Mouse (Mus musculus) adrenal gland (tissue): ENCODE measurements around the gene March1.
"Not testable (repeated sequence)": the region's sequence is repeated elsewhere in the genome, so short reads cannot be mapped to it uniquely, and the experiment has no call there.

ENCODE experiments used
- intact Hi-C: fragments of 180-260 bp; cut with DNase I; formaldehyde crosslinking; loops from one replicate; pipeline ENCODE4 v1.15.1; 2025

March1 gene

DNA sequence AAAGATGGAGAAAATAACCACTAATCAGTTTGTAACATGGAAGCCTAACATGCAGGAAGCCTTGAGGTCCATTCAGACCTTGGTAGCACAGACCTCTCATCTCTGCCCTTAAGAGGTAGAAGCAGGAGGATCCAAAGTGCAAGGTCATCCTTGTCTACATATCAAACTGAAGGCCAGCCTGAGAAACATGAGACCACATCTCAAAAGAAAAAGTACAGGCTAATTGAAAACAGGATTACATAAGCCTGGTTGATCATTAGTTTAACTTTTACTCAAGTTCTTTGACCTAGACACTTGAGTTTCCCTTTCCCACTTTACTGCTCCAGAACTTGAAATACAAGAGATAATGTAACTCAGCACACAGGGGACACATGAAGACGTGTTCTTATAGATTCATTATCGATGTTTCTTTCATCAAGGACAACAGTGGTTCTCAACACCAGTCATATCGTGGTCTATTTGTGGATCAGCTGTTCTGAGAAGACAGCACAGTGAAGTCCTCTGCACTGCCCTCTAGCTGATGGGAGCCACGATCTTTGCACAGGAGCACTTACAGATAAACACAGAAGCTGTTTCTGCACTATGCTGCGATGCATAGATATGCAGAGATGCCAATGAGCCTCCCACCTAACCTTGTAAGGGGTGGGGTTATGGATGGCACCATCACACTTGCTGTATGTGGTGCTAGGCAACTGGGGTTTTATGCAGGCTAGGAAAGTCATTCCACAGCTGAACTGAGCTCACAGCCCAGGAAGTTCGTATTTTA is 789.1 kb downstream of the March1 start:
- intact Hi-C loops = no loop called here

DNA sequence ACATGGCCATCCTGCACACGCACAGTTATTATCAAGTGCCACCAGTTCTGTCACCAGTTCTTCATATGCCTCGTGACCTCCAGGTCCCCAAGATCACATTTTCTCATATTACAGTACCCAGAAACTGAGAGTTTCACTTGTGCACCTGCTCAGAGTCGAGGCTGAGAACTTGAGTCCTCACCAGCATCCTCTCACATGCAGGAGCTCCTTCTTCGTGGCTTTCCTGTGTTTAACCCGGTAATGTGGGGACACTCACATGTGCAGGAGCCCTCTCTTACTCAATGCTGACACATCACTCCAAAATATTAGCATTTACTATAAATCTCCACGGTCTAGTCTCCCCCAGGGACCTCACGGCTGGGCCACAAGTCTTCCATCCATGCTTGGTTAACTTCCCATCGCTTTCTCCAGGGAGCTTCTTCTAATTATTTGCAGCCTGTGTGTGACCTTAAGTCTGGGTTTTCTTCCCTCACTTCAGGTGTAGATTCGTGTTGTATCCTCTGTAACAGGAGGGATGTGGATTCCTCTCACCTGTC is 792.4 kb downstream of the March1 start:
- intact Hi-C loops = no loop called here

DNA sequence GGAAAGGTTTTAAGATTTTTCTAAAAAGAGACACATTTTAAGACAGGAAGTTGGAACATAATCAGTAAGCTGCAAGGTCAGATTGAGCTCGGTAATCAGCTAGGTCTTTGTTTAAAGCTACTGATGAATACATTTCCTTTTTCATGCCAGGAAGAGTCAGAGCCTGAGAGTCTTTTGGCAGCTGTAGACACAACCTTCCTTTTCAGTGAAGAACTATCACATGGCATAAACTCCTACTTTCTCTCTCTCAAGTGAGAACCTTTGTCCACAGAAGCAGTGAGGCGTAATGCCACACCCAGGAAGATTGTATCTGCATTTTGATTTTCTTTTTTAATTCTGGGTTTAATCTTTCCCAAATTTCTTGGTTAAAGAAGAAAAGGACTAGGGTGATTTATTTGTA is 795.4 kb downstream of the March1 start:
- intact Hi-C loops = no loop called here

DNA sequence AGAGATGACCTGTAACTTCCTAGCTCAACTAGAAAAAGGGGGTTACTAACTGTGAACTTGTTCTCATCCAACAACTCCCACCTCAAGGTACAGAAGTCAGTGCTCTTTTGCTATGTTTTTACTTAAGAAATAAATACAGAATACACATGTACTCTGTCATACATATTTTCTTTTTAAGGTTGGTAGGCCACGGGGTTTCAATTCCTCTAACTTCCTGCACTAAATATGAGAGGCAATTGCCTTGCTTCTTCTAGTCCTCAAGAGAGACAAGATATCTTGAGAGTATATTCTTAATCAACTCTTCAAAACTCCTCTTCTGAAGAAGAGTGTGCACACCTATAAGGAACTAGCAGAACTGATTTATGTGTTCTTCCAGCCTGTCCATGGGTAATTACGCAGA is 797.5 kb downstream of the March1 start:
- intact Hi-C loops = no loop called here

DNA sequence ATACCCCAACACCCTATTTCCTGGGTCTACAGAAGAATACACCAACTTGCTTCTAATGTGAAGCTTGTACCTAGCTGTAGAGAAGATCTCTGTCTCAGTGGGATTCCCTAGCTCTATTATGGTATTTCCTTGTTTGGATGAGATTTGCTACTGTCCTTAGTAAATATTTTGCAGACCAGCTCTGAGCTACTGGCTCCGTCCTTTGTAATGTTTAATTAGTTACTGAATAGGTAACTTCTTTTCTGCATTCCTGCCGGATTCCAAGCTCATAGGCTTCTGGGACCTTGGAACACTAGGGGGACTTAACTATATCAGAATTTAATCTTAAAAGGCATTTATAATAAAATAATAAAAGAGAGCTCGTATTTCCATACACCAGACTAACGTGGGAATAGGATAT is 799.9 kb downstream of the March1 start:
- intact Hi-C loops = not testable (repeated sequence)

DNA sequence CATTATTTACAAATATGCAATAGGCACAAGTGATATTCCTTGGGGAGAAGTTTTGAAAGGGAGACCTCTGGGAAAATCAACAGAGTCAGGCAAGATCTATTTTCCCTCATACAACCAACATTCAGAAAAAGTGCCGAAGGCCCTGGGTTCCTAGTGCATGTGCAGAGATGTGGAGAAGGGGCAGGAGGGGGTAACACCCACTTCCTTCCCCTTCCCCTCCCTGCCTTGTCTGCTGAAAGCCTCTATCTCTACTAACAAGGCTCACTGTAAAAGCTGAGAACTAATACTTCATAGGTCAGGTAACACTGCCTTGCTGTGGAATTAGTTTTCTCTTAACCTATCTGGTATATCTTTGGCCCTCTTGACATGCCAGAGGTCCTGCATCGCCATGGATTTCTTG is 812.9 kb downstream of the March1 start:
- intact Hi-C loops = no loop called here

DNA sequence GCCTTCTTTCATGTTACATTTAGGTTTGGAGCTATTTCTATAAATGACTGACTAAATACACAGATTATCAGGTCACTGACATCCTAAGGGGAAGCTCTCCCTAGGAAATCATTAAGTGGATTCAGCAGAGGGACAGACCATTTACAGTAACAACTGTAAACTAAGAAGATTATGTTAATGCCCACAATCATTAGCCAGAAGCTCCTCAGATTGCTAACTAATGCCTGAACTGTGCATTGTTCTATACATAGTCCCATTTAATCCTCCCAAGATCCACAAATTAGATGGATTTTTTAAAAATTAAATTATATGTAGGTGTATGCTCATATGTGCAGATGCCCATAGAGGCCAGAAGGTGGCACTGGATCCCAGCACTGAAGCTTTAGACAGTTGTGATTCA is 815.9 kb downstream of the March1 start:
- intact Hi-C loops = no loop called here

DNA sequence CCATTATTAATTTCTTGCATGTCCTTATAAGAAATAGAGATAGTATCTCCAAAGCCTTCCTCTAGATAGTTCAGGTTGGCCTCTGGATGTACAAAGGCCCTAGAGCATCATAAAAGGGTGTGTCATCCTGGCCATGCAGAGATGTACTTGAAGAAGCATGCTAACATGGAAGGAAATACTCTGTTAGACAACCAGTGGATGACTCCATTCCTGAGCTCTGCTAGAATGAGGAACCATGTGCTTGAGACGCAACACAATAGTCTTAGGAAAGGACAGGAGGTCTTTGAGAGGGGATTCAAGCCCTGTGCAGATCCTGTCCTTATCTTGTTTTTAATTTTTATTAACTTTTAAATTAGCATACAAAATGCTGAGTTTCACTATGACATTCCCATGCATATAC is 819.1 kb downstream of the March1 start:
- intact Hi-C loops = no loop called here

DNA sequence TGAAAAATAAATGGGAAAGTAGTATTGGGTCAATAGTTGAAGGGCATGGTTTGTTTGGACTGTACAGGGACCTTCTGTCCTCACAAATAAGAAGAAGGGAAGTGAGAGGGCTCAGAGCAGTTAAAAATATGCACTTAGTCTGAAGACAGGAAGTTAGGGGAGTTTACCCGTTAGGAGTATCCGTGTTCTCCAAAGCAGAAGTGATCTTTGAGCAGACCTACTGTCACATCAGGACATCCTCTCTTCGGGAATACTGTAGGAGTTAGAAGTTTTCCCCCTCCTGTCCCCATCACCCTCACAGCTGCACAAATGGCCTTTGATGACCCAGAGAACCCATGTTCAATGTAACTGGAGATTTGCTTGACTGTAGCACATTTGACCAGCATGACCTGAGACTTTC is 820.2 kb downstream of the March1 start:
- intact Hi-C loops = no loop called here

DNA sequence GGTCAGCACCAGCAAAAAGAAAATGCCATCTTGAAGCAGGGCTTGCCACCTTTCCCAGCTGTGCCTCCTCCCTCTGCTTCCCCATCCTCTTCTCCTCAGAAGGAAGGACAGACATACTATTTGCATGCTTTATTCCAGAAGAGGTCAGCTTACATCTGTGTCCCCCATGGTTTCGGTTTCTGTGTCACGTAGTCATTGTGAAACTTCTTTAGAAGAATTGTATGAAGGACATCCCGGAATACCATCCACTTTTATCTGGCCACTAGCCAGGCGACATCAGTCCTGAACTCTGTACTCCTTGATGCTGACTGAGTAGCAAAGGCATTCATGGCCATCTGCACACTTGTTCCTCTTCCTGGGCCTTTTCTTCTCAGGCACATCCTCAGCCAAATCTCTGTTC is 820.8 kb downstream of the March1 start:
- intact Hi-C loops = no loop called here

DNA sequence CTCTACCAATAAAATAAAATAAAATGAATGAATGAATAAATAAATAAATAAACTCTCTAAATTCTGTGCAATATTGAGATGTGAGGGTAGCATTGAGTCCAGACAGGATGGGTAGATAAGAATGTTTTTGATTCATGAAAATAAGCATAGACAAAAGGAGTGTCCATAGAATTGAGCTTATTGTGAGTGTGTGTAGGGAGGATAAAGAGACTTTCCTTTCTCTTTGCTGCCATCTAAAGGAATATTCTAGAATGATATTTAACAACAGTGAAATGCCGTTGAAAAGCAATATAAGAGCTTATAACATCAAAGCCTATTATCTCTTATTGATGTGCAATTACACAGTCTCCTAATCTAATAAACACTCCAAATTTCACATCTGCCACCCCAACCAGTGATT is 823.4 kb downstream of the March1 start:
- intact Hi-C loops = loop anchor here (5.0 kb wide), 2 partner anchors 119 to 1304 kb away; no protein-coding TSS in a partner anchor

DNA sequence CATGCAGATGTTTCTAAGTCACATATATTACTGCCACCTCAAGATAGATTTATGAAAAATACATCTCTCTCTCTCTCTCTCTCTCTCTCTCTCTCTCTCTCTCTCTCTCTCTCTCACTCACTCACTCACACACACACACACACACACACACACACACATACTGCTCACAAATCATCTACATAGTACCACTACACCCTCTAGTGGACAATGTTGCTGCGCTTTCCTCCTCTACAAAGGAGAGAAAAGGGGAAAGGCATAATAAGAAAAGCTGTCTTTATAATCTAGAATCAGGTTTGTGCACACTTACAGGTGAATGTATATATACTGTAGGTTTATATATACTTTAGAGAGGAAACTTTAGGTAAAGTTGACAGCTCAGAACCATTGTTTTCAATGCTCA is 825.1 kb downstream of the March1 start:
- intact Hi-C loops = loop anchor here (5.0 kb wide), 2 partner anchors 120 to 1305 kb away; no protein-coding TSS in a partner anchor

DNA sequence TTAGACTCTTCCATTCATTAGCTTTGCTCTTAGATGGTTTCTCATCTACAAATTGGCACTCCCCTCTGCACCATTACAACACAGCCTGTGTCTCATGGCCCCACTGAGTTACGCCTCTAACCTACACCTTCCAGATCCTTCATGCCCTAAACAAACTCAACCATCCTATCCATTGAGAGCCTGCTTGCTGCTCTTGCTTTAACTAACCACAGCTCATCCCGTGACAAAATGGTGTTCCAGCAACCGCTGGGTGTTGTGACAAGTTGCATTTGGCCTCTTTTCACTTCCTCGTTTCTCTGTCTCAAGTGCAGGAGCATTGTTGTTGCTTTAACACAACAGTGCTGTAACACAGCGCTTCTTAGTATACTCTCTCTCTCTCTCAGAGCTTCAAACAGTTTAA is 826.4 kb downstream of the March1 start:
- intact Hi-C loops = loop anchor here (5.0 kb wide), 2 partner anchors 122 to 1307 kb away; no protein-coding TSS in a partner anchor

DNA sequence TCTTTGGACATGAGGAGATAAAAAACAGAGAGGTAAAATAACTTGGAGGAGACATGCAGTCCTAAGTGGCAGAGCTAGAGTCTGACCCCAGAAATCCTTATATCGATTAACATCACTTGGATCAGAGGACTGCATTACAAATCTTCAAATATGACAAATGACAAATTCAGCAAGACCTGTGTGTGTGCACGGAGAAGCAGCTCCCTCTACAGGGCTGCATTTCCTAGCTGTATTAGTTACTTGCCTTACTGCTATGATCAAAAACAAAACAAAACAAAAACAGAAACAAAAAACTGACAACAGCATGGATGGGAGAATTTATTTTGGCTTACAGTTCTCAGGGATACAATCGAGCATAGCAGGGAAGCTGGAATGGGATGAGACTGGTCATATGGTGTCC is 827.7 kb downstream of the March1 start:
- intact Hi-C loops = no loop called here

DNA sequence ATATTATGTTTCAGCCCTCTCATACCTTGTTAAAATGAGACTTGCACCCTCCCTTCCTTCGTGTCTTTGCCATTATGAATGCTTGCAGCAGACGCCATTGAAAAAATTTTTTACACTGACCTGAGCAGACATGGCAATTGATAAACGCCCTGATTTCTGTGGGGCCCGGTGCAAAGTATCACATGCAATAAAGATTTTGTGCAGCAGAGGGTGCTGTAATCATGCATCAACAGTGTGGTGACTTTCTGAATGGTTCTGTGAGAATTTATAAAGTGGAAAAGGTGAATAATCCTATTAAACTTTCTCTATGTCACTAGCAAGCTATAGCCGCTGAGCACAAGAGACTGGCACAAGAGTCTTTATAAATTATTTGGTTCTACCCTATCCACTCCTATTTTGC is 833.0 kb downstream of the March1 start:
- intact Hi-C loops = loop anchor here (1.0 kb wide), 1 partner anchor 47 kb away; no protein-coding TSS in a partner anchor

DNA sequence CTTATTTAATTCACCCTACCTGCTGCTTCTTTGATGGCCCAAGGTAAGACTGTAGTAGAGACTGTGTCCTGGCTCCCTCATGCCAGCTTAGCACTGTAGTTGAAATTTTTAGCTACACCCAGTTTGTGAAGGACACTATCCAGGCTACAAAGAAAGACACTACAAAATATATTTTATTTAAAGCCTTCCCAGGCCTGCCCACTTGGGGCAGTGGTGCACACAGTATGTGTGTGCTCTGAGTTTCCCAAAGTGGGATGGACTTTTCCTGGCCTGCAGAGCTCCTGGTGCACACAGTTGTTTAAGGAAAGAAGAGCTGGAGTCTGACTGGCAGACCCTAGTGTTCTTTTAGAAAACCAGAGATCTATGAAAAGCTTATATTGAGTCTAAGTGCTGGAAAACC is 839.4 kb downstream of the March1 start:
- intact Hi-C loops = no loop called here

DNA sequence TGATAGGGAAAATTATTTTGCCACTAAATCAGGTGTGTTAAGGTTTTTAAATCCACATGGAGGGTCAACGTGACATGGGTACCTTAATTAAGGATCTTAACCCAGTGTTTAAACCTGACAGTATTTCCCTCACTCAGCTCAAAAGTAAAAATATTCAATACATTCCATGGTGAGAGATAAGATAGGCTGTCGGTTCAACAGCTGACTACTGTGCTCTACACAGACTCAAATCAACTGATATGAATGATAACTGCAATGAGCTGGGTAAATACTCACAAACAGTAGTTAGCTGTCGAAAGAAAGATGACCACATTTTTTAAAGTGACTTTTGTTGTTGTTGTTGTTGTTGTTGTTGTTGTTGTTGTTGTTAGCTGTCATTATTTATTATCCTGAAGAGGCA is 852.1 kb downstream of the March1 start:
- intact Hi-C loops = no loop called here

DNA sequence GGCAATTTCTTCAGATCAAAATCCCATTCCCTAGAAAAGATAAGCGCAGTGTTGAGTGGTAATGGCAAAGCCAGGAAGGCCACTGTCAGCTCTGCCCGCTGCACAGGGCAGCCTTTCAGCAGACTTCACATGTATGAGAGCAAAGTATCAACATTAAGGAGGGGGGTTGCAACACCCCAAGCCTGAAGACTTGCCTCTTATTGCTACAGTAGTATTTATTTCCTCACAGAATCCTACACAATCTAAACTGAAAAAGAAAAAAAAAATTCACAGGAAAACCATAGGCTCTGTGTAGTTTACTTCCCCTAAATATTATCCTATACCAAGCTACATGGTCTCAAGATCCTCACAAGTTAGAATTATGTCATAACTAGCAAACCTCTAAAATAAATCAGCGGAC is 859.2 kb downstream of the March1 start:
- intact Hi-C loops = no loop called here

DNA sequence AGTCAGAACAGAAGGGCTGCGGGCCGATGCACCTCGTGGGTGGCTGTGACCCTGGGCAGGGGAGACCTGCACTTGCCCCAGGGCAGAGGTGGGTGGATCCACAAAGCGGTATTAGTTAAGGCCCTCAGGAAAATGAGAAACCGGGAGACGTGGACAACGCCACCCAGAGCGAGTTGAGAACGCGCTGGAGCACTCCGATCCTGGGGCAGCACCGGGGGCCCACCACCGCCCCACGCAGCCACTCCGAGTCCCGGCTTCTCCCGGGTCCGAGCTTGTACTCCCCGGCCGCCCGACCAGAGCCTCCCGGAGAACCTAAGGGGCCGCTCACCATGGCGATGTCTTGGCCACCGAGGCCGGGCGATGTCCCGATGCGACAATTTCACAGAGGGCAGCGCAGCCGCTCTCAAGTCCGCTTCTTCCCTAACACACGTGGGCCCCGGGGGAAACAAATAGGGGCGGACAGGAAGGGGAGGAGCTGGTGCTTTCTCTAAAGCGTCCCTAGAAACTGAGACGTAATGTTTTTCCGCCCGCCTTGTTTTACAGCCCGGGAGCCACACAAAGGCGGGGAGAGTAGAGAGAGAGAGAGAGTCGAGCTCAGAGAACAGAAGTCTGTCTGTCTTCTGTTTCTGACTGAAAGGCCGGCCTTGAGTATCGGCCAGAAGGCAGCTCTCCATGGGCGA is 868.5 kb downstream of the March1 start, which contains the start of gene Tma16:
Gene Tma16 (minus strand): TSS at position 447 of the 680 bp plus-strand sequence.
- intact Hi-C loops = no loop called here

DNA sequence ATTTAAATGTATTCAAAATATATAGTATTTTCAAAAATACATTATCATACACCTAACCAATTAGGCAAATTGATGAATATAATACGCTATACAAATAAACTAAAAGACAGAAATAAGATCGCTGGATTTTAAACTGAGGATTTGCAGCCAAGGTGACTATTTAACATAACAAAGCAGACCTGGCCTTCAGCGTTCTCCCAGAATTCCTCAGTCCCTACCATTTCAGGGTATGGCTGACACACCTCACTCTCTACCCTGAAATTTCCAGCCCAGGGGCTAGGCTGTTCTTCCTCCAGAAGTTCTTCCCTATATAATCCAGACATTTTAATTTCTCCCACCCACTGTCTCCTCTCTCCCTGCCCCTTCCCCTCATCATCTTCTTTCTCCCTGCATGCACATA is 870.9 kb downstream of the March1 start:
- intact Hi-C loops = no loop called here

DNA sequence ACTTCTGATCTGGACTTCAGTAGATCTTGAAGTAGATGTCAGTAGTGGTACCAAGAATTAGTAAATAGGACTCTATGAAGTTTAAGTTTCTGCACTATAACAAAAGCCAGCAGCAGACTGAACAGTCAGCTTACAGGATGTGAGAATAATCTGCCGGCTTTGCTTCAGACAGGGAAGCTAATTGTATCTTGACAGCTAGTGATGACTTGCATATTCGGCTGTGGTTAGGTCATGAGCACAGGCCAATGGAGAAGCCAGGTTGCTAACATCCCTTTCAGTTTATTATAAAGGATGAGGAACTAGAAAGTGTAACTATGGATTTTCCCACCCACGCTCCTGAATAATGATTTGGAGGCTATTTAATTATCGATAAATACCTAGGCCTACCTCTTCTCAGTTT is 872.9 kb downstream of the March1 start:
- intact Hi-C loops = no loop called here

DNA sequence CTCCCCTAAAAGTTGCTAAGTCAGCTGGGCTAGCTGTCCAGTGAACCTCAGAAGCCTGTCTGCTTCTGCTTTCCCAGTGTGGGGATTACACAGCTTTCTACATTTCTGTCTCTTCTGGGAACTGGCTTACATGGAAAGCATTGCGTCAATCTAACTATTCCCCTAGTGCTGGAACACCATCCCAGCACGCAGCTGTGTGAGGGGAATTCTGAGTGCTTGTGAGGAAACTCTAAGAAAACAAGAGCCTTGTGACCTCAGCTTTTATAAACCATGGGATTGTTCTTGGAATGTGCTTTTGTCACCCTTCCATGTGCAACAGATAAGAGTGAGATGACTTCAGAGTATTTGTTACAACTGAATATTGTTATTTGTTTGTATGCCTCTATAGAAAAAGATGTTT is 876.8 kb downstream of the March1 start:
- intact Hi-C loops = no loop called here

DNA sequence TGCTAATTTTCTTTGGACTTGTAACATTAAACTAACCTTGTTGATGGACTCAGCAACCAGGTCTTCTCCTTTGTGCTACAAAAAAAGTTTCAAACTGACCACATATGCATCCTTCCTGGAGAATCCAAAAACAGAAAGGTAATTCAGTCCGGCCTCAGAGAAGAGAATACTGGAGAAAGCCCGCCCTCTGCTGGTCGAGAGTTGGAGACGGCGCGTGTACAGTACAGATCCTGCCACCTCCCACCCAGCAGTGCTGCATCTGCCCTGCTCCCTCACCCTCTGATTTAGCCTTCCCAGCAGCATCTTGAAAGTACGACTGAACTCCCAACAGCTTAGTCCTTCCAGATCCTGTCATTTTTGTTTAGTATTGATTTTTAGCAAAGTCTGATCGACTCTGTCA is 878.0 kb downstream of the March1 start:
- intact Hi-C loops = no loop called here
